Mouse (Mus musculus): ENCODE measurements around the gene Chic1. TPM values are rescaled to one million over a fixed set of nuclear protein-coding genes. Genes with fewer than 3 reads are reported as not detected.

Gene Chic1
- polyA plus RNA-seq (2017; shearing (Covaris generic)): 1 to 10 TPM; 2.5 to 5.4 (median 4.1) TPM

DNA sequence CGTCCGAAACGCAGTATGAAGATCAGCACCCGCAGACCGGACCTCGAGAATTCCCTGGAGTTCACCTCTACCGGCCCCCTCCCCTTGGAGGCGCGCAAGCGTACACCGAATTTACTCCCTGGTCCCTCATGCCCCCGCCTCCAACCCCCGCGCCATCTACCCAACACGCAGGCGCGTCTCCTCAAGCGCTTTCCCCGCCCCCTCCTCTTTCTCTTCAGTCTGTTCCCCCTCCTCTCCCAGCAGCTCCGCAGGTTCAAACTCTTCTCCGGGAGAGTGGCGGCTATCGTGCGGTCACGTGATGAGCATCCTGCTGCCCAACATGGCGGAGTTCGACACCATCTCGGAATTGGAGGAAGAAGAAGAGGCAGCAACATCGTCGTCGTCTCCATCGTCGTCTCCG is at the start of gene Chic1:
Gene Chic1 (plus strand): TSS at position 190 of the 400 bp plus-strand sequence.
- peak; percentile 62 for ATAC-seq

DNA sequence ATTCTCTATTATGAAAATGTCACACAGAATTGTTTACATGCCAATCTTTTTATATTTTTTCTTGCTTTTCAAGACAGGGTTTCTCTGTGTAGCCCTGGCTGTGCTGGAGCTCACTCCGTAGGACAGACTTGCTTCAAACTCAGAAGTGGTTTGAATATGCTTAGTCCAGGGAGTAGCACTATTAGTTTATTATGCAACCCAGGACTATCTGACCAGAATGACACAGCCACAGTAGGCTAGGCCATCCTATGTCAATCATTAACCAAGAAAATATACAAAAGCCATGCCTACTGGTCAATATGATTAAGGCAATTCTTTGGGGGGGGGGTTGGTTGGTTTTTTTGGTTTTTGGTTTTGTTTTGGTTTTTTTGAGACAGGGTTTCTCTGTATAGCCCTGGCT is 48.0 kb upstream of the Chic1 start:
- ATAC-seq: no peak

DNA sequence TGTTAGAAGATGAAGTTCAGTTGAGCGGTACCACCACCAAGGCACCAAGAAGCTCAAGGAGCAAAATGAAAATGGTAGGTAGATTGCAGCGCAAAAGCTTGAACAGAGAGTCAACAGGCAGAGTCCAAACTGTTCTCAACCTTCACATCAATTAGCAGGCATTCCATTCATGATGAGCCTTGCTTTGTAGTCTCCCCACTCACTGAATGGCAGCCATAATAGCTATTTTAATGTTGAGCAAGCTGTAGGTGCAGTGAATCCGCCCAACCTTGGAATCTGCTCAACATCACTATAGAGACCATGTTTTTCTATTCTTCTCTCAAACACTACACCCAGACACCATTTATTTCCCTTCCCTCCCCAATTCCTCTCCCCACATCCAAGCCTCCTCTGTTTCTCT is 44.6 kb upstream of the Chic1 start:
- ATAC-seq: no peak

DNA sequence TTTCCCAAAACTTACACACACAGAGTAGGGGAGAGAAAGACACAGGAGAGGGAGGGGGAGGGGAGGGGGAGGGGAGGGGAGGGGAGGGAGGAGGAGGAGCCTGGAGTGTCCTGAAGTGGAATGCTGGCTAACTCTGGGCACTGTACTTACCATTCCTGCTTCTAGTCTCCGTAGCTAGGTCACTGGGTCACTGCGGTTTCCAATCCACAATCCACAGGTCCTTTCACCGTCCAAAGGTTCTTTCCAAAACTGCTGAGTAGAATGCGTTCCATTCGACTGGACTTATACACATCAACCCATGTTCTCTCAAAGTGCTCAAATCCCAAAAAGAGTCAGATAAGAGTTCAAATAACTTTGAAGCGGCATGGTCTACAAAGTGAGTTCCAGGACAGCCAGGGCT is 42.1 kb upstream of the Chic1 start:
- ATAC-seq: no peak

DNA sequence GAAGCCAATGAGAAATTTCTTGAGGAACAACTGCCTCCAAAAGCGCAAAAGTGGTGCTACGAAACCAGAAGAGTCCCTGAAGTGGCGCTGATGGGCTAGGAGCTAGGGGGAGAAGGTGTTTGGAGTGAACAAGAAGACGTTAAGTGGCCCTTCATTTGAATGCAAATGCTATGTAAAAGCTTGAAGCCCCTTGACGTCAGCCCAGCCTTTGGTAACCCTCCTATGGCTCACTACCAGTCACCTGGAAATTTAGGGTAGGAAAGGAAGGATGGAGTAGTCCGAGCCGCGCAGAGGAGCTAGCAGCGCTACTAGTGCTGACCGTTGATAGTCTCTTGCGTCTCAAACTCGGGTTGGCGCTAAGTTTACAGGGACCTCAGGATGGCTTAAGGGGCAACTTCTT is 35.1 kb upstream of the Chic1 start, which contains the start of gene Cdx4:
Gene Cdx4 (plus strand): TSS at position 253 of the 400 bp plus-strand sequence.
- ATAC-seq: no peak

DNA sequence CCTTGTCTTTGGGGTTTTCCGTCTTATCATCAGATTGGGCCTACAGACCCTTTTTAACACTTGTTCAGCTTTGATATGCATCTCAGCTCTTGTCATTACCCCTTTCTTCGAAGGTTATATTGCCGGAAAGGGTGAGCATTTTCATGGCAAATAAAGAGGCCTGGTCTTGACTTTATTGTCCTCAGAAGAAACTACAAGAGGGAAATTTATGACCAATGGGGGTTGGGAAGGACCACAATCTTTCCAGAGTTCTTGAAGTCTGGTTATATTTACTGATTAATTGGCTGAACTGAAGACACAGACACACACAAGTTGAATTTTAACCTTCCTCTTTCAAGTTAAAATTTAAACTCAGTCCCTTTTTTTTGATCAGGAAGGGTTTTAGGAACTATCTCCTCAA is 30.4 kb upstream of the Chic1 start:
- no peak for ATAC-seq

DNA sequence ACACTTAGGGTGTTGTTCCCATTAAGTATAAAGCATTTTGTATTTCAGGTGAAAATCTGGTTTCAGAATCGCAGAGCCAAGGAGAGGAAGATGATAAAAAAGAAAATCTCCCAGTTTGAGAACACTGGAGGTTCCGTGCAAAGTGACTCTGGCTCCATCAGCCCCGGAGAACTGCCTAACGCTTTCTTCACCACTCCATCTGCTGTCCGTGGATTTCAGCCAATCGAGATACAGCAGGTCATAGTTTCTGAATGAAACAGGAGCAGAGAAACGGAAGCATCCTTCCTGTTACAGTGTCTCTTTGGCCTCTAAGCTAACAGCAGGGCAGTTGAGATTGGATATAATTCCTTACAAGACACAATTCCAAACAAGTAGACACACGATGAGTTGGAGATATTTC is 26.9 kb upstream of the Chic1 start:
- no peak for ATAC-seq

DNA sequence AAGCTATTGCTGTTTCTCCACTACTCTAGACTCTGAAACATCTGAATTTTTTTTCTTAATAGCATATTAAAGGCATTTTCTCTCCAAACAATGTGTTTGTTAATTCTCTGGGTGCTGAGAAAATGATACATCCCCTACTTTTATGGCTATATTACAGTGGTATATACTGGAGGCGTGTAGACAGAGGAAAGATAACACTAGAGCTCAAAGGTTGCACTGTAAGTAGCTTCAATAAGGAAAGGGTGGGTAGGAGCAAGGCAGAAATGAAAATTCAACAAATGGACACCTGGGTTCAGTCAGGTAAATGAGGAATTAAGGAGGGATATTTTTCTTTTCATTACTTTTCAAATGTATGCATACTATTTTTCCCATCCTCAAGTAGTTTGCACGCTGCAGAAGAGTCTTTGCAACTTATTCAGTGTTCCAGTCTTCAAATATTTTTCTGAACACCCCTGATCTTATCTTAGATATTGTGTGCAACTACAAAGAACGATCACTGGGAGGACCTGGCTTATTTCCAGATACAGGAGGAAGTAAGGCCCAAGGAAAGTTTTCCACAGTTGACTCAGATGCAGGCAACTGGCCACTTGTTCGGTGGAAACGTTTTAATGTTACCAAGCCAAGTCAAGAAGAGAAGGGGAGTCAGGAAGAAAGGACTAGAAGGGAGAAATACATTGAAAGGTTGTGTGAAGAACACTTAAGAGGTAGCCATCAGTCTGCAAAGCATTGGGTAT is 25.0 kb upstream of the Chic1 start:
- ATAC-seq: no peak

DNA sequence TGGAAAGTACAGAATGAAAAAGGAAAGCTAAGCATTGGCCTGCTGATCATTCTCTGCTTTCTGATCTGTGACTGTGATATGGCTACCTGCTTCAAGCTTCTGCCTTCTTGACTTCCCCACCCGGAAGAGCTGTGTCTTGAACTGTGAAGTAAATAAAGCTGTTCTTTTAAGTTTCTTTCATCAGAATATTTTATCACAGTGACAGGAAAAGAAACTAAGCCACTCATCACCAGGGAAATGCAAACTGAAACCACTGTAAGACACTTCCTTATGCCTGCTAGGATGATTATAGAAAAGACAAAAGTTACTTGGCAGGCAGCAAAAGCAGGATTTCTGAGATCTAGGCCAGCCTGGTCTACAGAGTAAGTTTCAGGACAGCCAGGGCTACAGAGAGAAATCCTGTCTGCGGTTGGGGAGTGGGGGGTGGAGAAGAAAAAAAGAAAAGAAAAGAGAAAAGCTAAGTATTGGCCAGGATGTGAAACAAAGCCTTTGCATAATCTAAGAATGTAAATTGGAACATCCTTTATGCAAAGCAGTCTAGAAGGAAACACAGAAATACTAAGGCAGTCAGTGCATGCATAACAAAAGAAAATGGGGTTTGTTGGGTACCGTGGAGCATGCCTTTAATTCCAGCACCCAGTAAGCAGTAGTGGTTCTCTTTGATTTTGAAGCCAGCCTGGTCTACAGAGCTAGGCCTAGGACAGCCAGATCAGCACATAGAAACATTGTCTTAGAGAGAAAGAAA is 14.7 kb upstream of the Chic1 start:
- peak; percentile 60 for ATAC-seq

DNA sequence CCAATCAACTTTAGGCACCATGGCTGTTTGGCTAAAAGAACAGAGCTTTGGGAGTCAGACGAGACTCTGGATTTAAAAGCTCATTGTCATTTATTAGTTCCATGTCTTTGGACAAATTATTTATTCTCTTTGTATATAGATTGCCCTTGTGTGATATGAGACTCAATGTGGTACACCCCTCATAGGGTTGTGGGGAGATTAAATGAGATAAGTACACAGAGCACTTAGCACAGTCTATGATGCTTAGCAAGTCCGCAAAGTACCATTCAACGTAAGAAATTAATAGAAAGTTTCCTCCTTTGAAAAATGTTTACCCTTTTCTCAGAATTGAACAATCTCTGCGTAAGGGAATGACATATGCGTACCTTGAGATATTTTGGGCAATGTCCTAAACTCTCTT is 492 bp upstream of the Chic1 start:
- ATAC-seq: no peak

DNA sequence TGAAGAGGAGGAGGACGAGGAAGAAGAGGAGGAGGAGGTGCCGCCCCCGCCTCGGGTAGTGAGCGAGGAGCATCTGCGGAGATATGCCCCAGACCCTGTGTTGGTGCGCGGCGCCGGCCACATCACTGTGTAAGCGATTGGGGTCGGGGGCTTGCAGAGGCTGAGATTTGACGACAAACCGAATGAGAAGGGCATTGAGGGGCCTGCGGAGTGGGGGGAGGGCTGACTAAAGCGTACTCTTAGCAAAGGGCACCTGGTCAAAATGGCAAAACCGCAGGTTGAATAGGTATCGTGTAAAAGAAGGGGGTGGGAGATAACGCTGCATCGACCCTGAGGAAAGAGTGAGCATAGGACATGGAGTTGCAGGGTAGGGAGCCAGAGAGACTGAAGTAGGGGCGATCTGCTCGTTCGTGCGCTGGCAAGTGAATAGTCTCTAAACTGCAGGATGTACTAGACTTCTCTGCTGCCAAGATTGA is 523 bp downstream of the Chic1 start:
- peak; percentile 41 for ATAC-seq

DNA sequence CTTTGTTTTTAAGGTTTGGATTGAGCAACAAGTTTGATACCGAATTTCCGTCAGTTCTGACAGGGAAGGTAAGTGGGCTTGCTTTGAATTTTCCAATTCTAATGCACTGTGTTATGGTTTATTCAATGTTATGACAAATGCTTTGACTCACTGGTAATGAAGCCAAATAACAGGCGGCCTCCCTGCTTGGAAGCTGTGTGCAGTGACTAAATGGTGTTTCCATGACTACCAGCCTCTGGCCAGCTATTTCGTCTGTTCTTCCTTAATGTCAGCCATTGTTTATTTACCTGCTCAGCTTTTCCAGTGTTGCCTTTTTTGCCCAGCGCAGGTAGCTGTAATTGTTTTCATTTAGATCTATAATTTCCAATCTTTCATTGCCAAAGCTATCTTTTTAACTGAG is 9.9 kb downstream of the Chic1 start:
- ATAC-seq: no peak

DNA sequence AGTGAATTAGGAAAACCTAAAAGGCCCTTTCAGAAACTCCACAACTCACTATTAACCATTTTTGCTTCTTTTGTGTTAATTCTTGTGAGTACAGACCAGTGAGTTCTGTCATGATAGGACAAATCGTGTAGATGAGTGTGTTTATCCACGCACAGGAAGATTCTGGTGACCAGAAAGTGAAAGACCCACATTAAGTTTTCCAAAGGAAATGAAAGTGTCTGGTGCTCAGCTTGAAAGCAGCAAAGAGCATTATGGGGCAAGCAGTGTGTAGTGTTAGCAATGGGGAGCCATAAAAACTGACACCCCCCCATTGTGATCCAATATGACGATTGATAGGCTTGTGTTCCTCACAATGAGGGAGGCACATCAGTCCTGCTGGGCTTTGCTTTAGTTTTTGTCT is 12.4 kb downstream of the Chic1 start:
- no peak for ATAC-seq

DNA sequence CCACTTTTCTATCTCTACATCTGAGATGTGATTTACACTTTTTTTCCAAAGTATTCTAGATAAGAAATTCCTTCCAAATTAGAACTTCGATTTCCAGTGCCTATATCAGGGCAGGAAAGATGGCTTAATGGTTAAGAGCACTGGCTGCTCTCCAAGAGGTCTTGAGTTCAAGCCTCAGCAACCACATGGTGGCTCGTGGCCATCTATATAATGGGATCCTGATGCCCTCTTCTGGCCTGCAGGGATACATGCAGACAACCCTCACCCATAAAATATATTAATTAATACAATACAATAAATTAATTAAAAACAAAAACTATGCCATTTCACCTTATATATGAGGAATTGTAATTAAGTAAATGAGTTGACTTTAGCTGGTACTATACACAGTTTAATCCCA is 14.9 kb downstream of the Chic1 start:
- ATAC-seq: peak; percentile 54

DNA sequence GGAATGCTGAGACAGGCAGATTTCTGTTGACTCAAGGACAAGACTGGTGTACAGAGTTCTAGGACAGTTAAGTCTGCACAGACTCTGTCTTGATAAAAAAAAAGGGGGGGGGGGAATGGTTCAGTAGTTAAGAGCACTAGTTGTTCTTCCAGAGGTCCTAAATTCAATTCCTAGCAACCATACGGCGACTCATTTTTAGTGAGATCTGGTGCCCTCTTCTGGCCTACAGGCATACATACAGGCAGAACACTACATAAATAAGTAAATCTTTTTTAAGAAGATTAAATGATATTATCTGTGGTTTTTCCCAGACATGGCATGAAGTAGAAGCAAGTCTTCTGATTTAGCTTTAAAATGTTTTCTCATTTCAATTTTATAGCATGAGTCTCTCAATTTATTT is 15.4 kb downstream of the Chic1 start:
- peak; percentile 63 for ATAC-seq

DNA sequence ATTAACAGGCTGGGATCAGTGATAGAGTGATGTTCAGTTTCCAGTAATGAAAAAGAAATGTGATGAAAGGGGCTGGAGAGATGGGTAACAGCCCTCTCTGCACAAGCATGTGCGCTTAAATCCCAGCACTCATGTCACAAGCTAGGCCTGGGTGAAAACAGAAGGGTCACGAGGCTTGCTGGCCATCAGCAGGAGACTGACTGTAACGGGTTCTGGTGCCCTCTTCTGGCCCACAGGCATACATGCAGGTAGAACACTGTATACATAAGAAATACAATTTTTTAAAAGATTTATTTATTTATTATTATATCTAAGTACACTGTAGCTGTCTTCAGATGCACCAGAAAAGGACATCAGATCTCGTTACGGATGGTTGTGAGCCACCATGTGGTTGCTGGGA is 18.0 kb downstream of the Chic1 start:
- no peak for ATAC-seq

DNA sequence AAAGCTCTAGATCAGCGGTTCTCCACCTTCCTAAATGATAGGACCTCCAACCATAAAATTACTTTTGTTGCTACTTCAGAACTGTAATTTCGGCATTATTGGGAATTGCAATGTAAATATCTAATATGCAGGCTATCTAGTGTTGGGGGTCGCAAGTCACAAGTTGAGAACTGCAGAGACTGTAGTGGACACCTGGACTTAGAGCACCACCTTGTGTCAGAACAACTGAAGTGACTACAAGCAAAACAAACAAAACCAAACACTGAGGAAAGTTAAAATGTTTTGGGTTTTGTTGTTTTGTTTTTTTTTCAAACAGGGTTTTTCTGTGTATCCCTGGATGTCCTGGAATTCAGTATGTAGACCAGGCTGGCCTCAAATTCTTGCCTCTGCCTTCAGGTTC is 28.3 kb downstream of the Chic1 start:
- ATAC-seq: no peak

DNA sequence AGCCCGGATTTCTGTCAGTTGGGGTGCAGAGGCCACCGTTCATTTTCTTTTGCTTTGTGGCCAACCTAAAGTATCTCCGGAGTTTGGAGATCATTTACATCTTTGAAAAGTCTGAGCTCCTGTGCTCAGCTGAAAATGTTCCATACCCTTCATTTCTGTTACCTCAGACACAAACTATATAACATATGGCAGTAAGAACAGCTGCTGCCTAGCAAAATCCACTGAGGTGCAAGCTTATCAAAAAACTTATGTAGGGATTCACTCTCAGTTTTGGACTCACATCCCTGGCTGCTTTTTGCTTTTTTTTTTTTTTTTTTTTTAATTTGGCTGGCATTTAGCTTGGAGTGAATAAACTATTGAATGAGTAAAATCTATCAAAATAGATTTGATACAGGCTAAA is 31.9 kb downstream of the Chic1 start:
- no peak for ATAC-seq

DNA sequence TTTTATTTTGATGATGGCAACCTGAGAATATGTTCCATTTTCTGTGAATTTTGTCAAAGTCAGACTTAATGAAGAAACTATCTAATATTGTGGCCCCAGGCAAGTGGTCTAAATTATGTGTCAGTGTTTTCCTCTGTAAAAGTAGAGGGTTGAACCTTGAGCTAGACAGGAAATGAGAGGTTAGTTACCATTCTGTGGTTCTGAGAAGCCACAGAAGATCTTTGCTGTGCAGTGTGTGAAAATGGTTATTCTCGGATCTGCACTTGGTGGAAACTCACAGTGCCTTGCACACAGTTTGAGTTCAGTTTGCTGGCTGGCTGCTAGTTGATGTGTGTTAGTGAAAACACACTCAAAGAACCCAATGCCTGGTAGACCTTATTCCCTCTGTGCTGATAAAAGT is 37.6 kb downstream of the Chic1 start:
- ATAC-seq: peak; percentile 67

DNA sequence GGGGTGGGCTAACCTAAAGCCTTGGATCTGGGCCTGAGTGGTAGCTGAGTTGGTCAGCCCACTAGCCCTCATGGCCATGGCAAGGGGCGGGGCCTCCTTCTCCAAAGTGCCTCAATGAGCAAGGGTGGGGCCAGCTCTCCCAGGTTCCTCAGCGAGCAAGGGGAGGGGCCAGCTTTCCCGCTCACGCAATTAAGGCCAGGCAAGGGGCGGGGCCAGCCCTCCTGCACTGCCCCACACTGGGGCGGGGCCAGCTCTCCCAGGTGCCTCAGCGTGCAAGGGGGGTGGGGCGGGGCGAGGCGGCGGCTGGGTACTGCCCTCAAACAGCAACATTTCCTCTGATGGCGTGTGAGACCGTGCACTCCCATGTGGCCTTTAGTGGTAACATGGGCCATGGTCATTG is 48.7 kb downstream of the Chic1 start:
- no peak for ATAC-seq

DNA sequence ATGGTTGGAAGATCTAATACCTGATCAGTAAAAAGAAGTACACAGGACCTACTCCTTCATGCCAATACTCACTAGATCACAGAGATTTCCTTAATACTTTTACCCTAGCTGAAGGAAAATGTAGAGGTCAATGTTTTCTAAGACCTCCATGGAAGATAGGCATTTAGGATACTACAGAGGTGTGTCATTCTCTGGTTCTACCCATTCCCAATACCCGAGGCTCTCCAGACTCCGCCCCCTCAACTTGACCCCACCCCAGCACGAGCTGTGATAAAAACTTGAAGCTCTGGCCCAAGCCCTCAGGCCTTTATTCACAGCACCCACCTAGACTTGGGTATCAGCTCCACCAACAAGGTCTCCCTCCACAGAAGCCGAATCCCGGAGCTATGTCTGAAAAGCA is 57.9 kb downstream of the Chic1 start, which contains the start of gene Tsx:
Gene Tsx (plus strand): TSS at position 301 of the 400 bp plus-strand sequence.
- no peak for ATAC-seq

DNA sequence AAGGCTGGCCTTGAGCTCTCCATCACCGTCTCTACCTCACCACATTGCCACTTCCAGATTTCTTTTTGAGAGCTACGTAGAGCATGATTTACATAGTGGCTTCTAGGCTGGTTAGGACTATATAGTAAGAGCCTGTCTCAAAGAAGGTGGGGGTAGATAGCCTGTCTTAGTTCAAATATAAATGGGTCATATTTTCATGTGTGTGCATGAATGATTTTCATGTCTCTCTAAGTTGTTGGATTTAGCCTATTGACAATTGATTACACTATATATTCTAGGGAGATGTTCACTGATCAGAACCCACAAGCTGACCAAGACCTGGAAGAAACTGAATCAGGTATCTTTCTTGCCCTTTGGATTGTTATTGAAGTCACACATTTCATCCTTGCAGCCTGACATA is 65.4 kb downstream of the Chic1 start, which contains the start of gene Gm26992:
Gene Gm26992 (plus strand): TSS at position 301 of the 400 bp plus-strand sequence.
- ATAC-seq: no peak

DNA sequence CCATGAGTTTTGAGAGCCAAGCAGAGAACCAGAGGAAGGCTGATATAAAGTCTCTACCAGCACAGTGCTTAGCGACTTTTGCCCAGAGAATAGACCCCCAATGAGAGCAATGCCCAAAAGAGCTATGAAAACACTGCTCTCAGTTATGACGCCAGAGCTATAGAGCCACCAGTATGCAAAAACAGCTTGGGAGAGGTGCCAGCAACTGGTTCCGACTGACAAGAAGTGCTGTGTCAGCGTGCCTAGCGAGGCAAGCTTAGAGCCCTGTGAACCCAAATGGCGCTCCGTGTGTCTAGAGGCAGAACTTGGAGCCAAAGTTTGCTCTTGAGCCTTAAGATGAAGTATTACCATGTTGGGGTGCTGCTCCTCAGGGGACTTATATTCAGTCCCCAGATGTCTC is 71.4 kb downstream of the Chic1 start:
- ATAC-seq: no peak

DNA sequence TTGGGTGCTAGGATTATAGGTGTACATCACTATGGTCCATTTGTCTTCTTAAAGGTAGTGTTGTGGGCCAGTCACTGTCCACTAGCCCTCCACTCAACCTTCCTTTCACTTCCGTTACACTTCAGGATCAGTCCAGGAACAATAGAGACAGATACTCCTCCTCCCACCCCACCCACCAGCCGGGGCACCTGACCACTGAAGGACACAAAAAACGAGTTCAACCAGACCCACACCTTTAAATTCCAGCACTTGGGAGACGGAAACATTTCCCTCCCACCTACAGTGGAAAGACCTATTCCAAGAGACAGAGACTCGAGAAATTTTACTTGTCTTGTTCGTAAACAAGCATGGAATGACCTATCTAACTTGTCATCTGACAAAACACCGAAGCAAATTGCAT is 76.0 kb downstream of the Chic1 start:
- no peak for ATAC-seq
